Mouse (Mus musculus) cerebral cortex, adult 2 months (tissue): Measurements from ENCODE around the gene Ankrd39.

Source experiments
- WGBS: fragments of 180-500 bp; shearing (Covaris S2); methylation state at CpG from one replicate; pipeline ENCODE4 v1.1.7; 2018; 5-methylcytosine and 5-hydroxymethylcytosine counted together

Ankrd39 gene

GRCm38 (mm10) chr1:36554633-36555399 lies 7.6 kb upstream of the Ankrd39 start:
- WGBS: 73% methylated on average over 21 of the region's 21 CpGs

- WGBS: 70% methylated on average over 16 of the region's 16 CpGs
Observed at GRCm38 (mm10) chr1:36552506-36552905, 5.3 kb upstream of the Ankrd39 start.

DNA sequence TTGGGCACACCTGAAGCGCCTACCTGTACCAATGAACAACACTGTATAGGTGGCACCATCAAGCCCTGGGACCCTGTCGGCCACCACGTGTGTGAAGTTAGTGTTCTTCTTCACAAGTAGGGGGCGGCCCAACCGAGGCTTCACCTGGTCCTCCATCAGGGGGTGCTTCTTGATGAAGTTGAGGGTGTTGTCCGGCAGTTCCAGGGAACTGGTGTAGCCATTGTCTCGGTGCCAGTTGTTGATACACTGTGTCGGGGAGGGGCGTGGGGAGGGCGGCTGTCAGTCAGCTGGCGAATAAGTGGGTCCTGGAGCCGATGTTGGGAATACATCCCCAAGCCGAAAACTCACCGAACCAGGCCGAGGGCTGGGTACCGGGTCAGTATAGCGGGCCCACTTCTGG lies 4.7 kb upstream of the Ankrd39 start:
- 82% methylated on average over 17 of the region's 17 CpGs for WGBS

DNA sequence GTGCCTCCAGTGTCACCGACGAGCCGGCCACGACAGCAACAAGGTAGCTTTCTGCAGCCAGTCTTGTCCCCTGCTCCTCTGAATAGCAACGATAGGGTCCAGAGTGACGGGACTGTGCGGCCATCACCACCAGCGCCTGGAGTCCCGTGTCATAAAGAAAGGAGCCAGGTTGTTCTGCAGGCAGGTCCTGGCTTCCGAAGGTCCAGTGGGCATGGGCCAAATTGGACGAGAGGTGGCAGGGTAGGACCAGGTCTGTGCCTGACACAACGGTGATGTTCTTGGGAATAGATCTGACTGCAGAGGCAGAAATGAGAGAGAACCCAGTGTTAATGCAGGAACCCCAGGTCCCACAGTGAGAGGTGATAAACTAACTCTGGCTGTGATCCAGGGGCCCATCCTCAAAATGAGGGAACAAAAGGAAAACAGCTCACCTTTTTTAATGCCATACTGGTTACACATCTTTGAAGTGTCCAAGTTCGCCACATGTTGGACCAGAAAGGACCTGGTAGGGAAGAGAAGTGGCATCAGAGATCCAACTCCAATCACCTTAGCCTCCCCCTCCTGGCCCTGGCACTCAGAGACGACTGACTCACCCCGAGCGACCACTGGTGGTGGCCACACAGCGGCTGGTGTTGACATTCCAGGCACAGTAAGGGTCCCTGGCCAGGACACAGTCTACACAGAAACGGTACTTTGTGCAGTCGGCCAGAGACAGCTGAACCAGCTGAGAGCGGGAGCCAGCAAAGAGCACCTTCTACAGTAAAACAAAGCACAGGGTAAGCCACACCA lies 3.0 kb upstream of the Ankrd39 start:
- WGBS: 79% methylated on average over 20 of the region's 20 CpGs

- WGBS: 83% methylated on average over 18 of the region's 18 CpGs
Observed at GRCm38 (mm10) chr1:36549491-36549890, 2.2 kb upstream of the Ankrd39 start.

DNA sequence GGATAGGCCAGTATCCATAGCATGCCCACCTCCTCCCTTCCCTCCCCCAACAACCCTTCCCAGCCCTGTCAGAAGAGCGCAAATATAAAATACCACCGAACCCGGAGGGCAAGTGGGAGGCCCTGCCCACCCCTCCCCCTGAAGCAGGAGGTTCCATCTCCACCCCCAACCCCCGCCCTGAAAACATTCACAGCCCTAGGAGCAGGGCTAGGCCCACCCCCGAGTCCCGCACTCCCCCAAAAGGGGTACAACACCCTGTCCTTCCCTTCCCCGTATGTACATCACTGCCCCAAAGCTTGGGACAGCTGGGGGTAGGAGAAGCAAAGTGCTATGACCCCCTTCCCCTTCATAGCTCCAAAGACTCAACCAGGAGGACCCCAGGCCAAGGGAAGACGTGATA lies 1.5 kb upstream of the Ankrd39 start:
- 55% methylated on average over 8 of the region's 8 CpGs for WGBS

- WGBS: 27% methylated on average over 9 of the region's 9 CpGs
Observed at GRCm38 (mm10) chr1:36547981-36548598, 845 bp upstream of the Ankrd39 start.

DNA sequence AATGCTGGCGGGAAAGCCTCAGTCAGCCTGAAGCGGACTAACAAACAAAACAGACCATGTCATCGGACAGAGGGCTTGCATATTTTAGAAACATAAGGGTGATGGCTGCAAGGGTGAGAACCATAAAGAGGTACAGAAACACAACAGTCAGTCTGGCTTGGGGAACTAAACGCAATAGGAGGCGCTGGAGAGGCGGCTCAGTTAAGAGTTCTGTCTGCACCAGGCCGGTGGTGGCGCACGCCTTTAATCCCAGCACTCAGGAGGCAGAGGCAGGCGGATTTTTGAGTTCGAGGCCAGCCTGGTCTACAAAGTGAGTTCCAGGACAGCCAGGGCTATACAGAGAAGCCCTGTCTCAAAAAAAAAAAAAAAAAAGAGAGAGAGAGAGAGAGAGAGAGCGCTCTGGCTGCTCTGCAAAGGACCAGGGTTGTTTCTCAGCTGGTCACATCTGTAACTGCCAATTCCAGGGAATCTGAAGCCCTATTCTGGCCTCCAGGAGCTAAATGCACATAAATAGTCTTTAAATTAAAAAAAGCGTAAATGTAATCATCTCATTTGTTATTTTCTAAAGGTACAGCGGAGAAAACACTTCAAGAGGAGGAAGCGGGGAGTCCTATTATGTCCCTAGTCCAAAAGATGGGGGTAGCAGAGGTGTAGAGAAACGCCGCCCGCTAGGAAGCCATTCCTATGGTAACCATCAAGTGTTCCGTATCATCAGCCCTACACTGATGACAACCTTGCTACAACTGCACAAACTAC lies 1.2 kb downstream of the Ankrd39 start:
- WGBS: 70% methylated on average over 19 of the region's 19 CpGs

GRCm38 (mm10) chr1:36545382-36545781 lies 1.9 kb downstream of the Ankrd39 start:
- WGBS: 84% methylated on average over 2 of the region's 2 CpGs

- WGBS: 94% methylated on average over 9 of the region's 9 CpGs
Observed at GRCm38 (mm10) chr1:36542925-36543324, 4.3 kb downstream of the Ankrd39 start.

DNA sequence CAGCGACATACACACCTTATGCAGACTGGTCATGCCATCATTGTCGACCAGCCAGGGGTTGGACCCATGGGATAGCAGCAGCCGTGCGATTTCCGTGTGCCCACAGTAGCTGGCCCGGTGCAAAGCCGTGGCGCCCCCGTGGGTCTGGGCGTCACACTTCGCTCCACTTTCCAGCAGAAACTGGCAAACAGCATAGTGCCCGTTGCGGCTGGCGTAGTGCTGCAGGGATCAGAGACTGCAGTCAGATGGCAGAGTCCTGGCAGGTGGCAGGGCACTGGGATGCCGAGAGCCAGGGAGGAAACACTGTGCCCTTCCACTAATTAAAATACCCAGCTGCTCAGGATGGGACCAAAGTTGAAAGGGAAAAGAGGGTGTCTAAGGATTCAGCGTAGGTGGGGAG lies 5.4 kb downstream of the Ankrd39 start:
- 93% methylated on average over 16 of the region's 16 CpGs for WGBS

- WGBS: 95% methylated on average over 12 of the region's 12 CpGs
Observed at GRCm38 (mm10) chr1:36540807-36541206, 6.4 kb downstream of the Ankrd39 start.

DNA sequence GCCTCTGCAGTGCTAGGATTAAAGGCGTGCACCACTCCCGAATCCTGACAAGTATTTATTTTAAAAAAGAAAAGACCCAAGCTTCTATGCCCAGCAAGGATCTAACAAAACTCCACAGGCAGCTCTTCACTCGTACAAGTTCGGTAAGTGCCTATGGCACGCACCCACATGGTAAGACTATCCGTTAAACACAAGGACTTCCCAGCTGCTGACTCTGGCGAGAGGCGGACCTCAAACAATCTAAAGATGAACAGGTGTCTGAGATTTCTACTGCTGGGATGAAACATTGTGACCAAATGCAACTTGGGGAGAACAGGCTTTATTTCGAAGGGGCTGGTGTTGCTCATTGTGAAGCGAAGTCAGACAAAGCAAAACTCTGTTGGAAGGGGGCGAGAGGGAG lies 7.1 kb downstream of the Ankrd39 start:
- WGBS: 93% methylated on average over 11 of the region's 11 CpGs

- 72% methylated on average over 9 of the region's 9 CpGs for WGBS
Observed at GRCm38 (mm10) chr1:36539186-36539585, 8.1 kb downstream of the Ankrd39 start, which contains the start of gene Gm42417. Gene Gm42417, minus strand, starts transcription at chr1:36539429.

- WGBS: 62% methylated on average over 4 of the region's 4 CpGs
Observed at GRCm38 (mm10) chr1:36538727-36539126, 8.5 kb downstream of the Ankrd39 start.

DNA sequence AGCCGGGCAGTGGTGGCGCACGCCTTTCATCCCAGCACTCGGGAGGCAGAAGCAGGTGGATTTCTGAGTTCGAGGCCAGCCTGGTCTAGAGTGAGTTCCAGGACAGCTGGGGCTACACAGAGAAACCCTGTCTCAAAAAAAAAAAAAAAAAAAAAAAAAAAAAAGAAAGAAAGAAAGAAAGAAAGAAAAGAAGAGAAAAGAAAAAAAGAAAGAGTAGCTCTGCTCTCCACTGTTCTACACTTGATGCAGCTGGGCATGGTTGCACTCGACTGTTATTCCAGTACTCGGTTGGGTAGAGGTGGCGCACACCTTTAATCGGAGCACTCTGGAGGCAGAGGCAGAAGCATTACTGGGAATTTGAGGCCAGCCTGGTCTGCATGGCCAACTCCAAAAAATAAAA lies 10.5 kb downstream of the Ankrd39 start, which contains the start of gene Ankrd23:
TSS of gene Ankrd23 (minus strand) at position 101 of the 400 bp plus-strand sequence.
- WGBS: 95% methylated on average over 9 of the region's 9 CpGs

- WGBS: 89% methylated on average over 8 of the region's 8 CpGs
Observed at GRCm38 (mm10) chr1:36536397-36536728, 10.9 kb downstream of the Ankrd39 start.

GRCm38 (mm10) chr1:36535477-36536396 lies 11.5 kb downstream of the Ankrd39 start:
- WGBS: 72% methylated on average over 11 of the region's 11 CpGs

DNA sequence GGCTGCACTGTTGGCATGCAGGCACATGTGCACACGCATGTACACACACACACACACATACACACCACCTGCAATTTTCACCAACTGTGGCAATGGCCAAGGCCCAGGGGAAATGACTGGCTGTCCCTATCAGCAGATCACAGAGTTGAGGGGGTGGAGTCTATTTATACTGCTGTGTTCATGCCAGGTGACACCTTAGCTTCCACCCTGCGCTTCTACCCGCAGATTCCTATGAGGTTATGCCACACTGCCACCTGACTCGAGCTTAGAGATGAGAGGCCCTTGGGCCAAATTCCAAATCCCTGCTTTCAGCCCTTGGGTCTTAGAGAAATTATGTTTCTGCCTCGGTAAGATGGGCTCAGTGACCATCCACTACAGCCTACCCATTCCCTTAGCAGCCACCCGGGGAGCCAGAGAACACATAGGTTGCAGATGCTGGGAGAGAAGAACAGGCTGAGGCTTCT lies 12.6 kb downstream of the Ankrd39 start:
- WGBS: 64% methylated on average over 6 of the region's 6 CpGs

DNA sequence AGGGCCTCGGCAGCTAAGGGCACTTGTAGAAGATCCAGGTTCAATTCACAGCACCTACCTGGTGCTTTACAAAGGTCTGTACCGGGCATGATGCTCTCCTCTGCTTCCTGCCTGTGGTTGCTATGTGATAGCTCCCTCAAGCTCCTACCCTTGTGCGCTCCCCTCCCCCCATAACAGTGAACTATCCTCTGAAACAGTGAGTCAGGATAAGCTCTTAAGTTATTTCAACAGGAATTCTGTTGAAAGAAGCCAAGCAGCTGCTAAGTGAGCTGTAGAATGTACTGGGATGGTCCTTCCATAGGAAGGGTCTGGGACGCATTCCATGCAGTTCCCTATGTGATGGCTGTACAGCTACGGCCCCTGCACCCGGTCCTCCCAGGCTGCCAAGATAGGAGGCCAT lies 13.7 kb downstream of the Ankrd39 start:
- WGBS: 81% methylated on average over 6 of the region's 6 CpGs

DNA sequence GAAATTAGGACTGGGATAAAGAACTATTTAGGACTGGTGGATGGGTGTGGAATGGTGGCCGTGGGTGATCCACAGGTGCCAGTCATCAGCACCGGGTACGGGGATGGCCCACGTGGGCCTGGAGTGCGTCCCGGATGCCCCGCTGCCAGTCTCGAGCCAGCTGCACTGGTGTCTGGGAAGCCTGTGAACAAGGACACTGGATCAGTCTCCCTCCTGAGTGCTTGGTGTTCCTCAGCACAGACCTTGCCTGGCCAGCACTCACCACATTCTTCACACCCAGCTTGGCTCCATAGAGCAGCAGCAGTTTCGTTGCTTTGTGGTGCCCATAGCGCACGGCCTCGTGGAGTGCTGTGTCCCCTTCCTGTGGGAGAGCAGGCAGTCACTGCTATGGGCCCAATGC lies 15.8 kb downstream of the Ankrd39 start:
- 79% methylated on average over 12 of the region's 12 CpGs for WGBS
